Mouse (Mus musculus) limb, embryonic 14.5 days (tissue): ENCODE data around the gene Rell1. TPM values are rescaled to one million over a fixed set of nuclear protein-coding genes. Genes with fewer than 3 reads are reported as not detected.

Source experiments
- ATAC-seq: fragments of 200-750 bp; cut with Nextera tagmentation; 2 replicates; pipeline ENCODE4 v1.8.0; 2017; ENCODE audit warnings: low read depth, moderate number of reproducible peaks, moderate TSS enrichment; ENCODE audit not compliant: low FRiP score
- DNase-seq: peaks from one replicate; pipeline ENCODE4 v3.0.0-alpha.2; 2015; ENCODE audit warnings: low spot score
- H3K27ac ChIP-seq: fragments of 300-500 bp; sonication (generic); replicated peaks from 2 replicates; pipeline ENCODE4 v1.5.1; 2014; ENCODE audit warnings: low read depth, mild to moderate bottlenecking, low read length, moderate library complexity, mixed read lengths
- H3K27me3 ChIP-seq: fragments of 300-500 bp; sonication (generic); 2 replicates; pipeline ENCODE4 v1.6.1; 2014; ENCODE audit warnings: low read length, mixed read lengths; ENCODE audit not compliant: control insufficient read depth, insufficient read depth
- H3K36me3 ChIP-seq: fragments of 300-500 bp; sonication (generic); 2 replicates; pipeline ENCODE4 v1.6.1; 2014; ENCODE audit warnings: mild to moderate bottlenecking, low read length, moderate library complexity, mixed read lengths; ENCODE audit not compliant: control insufficient read depth, insufficient read depth
- H3K4me1 ChIP-seq: fragments of 300-500 bp; sonication (generic); 2 replicates; pipeline ENCODE4 v1.6.1; 2014; ENCODE audit warnings: antibody characterized with exemption, low read length, mixed read lengths; ENCODE audit not compliant: control insufficient read depth, insufficient read depth
- H3K4me2 ChIP-seq: fragments of 300-500 bp; sonication (generic); replicated peaks from 2 replicates; pipeline ENCODE4 v1.6.1; 2014; ENCODE audit warnings: low read depth, mild to moderate bottlenecking, low read length, moderate library complexity; ENCODE audit not compliant: severe bottlenecking
- H3K4me3 ChIP-seq: fragments of 300-500 bp; sonication (generic); replicated peaks from 2 replicates; pipeline ENCODE4 v1.5.1; 2014; ENCODE audit warnings: low read length
- H3K9ac ChIP-seq: fragments of 300-500 bp; sonication (generic); 2 replicates; pipeline ENCODE4 v1.6.1; 2014; ENCODE audit warnings: mild to moderate bottlenecking, low read depth, low read length, moderate library complexity; ENCODE audit not compliant: severe bottlenecking
- H3K9me3 ChIP-seq: fragments of 300-500 bp; sonication (generic); 2 replicates; pipeline ENCODE4 v1.6.1; 2016; ENCODE audit warnings: low read length; ENCODE audit not compliant: control insufficient read depth
- POLR2A ChIP-seq: fragments of 200-500 bp; IDR thresholded peaks from 2 replicates; pipeline ENCODE4 v1.8.0; 2012; ENCODE audit warnings: inconsistent platforms, mild to moderate bottlenecking, moderate library complexity, borderline replicate concordance; ENCODE audit not compliant: insufficient read depth, insufficient read length; ENCODE audit errors: extremely low read depth
- WGBS: fragments of 180-500 bp; shearing (Covaris S2); extraction: QIAGEN DNeasy Blood & Tissue Kit; methylation state at CpG from one replicate; pipeline ENCODE4 v1.1.7; 2014; 5-methylcytosine and 5-hydroxymethylcytosine counted together
- polyA plus RNA-seq, 2 experiments: library from polyadenylated mRNA; depleted of rRNA in 1 of 2; stranded (reverse) in 1 of 2; unstranded in 1 of 2; fragments of >200 nt; fragmentation: Nextera tagmentation in 1 of 2; extraction: Ambion mirVana in 1 of 2; gene quantifications; 2 replicates each; pipeline versions ENCODE4 v1.2.1 to v1.2.3; 2012 to 2014

The Rell1 gene
- polyA plus RNA-seq (2012; rRNA removed) (12.5 and 12.8 TPM in 2 replicates), polyA plus RNA-seq (2014; fragmentation: Nextera tagmentation; extraction: Ambion mirVana) (11.9 and 12.2 TPM in 2 replicates)

DNA sequence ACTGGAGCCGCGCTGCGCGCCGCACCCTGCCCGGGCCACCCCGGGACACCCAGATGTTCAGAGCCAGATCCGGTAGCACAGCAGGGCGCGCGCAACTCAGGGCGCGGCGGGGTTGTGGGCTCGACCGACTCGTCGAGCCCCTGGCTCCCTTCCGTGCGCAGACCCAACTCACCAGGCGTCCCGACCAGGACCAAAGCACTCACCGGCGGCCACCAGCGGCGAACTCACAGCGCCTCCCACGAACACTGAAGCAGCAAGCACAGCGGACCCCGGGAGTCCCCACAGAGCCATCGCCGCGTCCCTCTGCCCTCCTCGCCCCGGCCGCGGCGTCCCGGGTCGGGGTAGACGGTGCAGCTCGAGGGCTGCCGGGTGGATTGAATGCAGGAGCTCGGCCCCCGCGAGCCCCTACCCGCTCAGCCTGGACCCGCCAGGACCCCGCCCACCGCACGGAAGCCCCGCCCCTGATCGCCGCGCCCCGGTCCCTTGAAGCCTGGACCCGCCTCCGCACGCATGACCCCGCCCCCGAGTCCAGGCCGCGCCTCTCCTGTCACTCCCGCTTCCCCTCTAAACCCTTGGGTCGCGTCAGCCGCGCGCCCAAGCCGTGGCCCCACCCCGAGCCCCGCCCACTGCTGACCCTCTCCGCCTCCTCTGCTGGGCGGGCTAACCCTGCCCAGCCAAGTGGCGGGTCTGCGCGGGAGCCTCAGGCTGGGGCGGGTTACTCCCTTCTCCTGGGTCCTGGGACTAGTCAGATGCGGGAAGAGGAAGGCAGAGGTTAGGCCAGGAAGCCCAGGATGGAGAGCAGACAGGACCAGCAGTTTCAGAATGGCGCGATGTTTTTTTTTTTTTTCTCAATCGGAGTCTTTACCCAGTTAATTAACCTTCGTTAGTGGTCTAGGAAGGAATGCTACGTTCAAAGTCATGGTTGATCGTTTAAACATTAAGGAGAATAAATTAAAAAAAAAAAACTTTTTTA, at the start of gene Rell1:
Gene Rell1 (minus strand): TSS at position 455 of the 973 bp plus-strand sequence.
- 2% methylated on average over 39 of the region's 85 CpGs for WGBS
- Histone ChIP-seq H3K9ac (peak within 1 kb of the TSS; percentile 69), H3K27me3 (no peaks in the 10 kb centered on the region), H3K9me3 (no peaks in the 10 kb centered on the region), H3K4me1 (peaks cover 11% of the 10 kb centered on the region; the same call in 1 of the 2 replicates), H3K36me3 (no peaks in the 10 kb centered on the region), H3K4me3 (peak within 1 kb of the TSS; percentile 67), H3K4me2 (peak within 1 kb of the TSS; percentile 75), H3K27ac (peak within 1 kb of the TSS; percentile 29)
- ATAC-seq (peak; percentile 96), DNase-seq (peak; percentile 95)
- TF ChIP-seq POLR2A, result peak; percentile 62; the same call in 1 of the 2 replicates

DNA sequence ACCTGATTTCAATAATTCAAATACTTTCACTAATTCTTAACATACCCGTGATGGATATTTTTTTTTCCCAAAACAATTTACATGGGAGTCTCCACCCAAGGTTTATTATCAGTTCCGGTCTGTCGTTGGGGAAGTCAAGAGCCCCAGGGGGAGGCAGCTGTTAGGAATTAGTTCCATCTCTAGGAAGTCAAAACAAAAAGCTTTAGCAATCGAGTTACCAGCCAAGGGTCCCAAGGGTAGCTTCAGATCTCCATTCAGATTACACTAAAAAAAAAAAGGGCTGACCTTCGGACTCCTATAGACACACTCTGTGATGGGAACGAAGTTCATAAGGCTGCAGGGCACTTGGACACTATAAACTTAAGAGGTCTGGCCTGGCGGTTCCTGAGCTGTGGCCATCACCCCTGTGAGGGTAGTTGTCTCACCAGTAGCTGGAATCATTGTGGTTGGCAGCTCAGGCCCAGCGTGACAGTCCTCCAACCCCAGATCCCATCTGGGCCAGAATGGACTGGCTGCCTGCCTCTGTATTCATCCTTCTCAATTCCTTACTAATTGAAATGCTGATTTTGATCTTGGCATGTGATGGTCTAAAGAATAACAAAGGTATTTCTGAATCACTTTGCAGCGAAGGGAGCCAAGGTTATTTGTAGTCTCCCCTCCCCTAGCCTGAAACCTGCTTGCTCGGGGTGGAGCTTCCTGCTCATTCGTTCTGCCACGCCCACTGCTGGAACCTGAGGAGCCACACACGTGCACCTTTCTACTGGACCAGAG, 44.1 kb upstream of the Rell1 start:
- no peak for ATAC-seq
- DNase-seq, result no peak

DNA sequence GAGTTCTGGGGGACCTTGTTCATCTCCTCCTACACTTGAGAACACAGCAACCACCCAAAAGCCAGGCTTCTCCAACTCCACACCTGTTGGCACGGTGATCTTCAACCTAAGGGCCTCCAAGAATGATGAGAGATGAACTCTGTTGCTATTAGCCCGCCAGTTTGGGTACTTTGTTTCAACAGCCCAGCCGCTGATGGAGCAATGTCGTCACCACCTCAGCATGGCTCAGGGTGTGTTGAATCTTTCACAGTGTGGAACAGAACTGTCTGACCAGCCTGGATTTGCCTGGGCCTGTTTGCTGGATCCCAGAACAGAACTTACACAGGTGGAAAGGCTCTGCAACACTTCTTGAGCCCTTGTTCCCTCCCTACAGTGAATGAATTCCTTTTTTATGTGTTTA, 37.9 kb upstream of the Rell1 start:
- H3K36me3 ChIP-seq, result no peaks in the 10 kb centered on the region
- H3K4me1 ChIP-seq, result no peaks in the 10 kb centered on the region

More for the DNA sequence above, 44.1 kb upstream of the Rell1 start:
- H3K4me2 ChIP-seq, result no peak overlapping the region
- H3K9me3 ChIP-seq, result no peaks in the 10 kb centered on the region
- no peaks in the 10 kb centered on the region for H3K27me3 ChIP-seq
- no peak for TF ChIP-seq POLR2A
- H3K27ac ChIP-seq, result no peak overlapping the region
- H3K36me3 ChIP-seq, result no peaks in the 10 kb centered on the region
- H3K4me1 ChIP-seq, result no peaks in the 10 kb centered on the region
- H3K4me3 ChIP-seq, result no peak overlapping the region
- 75% methylated on average over 10 of the region's 13 CpGs for WGBS
- no peak overlapping the region for H3K9ac ChIP-seq

DNA sequence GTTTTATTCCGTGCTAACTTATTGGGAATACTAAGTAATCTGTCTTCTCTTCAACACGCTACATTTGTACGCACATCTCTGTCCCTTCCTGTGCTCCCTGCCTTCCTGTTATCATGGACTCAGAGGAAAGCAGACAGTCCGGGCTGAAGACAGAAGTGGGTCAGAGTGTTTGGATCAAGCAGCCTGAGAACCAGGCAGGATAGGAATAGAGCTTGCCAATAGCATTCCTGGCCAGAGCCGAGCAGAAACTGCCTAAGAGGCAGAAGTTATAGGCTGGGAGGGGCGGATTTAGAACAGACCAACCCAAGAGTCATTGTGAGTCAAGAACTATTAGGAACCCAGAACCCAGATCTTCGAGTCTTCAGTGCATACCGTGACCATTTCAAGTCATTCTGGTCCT, 34.6 kb upstream of the Rell1 start:
- no peak overlapping the region for H3K4me2 ChIP-seq
- no peak for DNase-seq
- H3K4me3 ChIP-seq, result no peak overlapping the region
- TF ChIP-seq POLR2A, result no peak
- no peaks in the 10 kb centered on the region for H3K4me1 ChIP-seq
- no peaks in the 10 kb centered on the region for H3K9me3 ChIP-seq
- no peak overlapping the region for H3K27ac ChIP-seq
- H3K9ac ChIP-seq, result no peak overlapping the region
- no peaks in the 10 kb centered on the region for H3K36me3 ChIP-seq
- ATAC-seq, result no peak
- WGBS, result 89% methylated on average over 8 of the region's 8 CpGs
- H3K27me3 ChIP-seq, result no peaks in the 10 kb centered on the region

More for the DNA sequence above, 37.9 kb upstream of the Rell1 start:
- Histone ChIP-seq H3K9ac (no peak overlapping the region), H3K4me3 (no peak overlapping the region), H3K27ac (no peak overlapping the region), H3K4me2 (no peak overlapping the region), H3K9me3 (no peaks in the 10 kb centered on the region), H3K27me3 (no peaks in the 10 kb centered on the region)
- TF ChIP-seq POLR2A, result no peak
- WGBS, result 78% methylated on average over 4 of the region's 4 CpGs
- no peak for ATAC-seq
- no peak for DNase-seq

- WGBS, result 72% methylated on average over 3 of the region's 3 CpGs
- no peak for DNase-seq
- no peak overlapping the region for H3K4me2 ChIP-seq
- no peaks in the 10 kb centered on the region for H3K4me1 ChIP-seq
- H3K9ac ChIP-seq, result no peak overlapping the region
- no peaks in the 10 kb centered on the region for H3K27me3 ChIP-seq
- H3K9me3 ChIP-seq, result no peaks in the 10 kb centered on the region
- TF ChIP-seq POLR2A, result no peak
- ATAC-seq, result no peak
- H3K27ac ChIP-seq, result no peak overlapping the region
- H3K36me3 ChIP-seq, result no peaks in the 10 kb centered on the region
- no peak overlapping the region for H3K4me3 ChIP-seq
Observed at GRCm38 (mm10) chr5:63993865-63994264, 25.2 kb upstream of the Rell1 start.
